Mouse (Mus musculus): ENCODE measurements around the gene Ncbp3.
"Not testable (repeated sequence)": the region's sequence is repeated elsewhere in the genome, so short reads cannot be mapped to it uniquely, and the experiment has no call there.

Gene Ncbp3

DNA sequence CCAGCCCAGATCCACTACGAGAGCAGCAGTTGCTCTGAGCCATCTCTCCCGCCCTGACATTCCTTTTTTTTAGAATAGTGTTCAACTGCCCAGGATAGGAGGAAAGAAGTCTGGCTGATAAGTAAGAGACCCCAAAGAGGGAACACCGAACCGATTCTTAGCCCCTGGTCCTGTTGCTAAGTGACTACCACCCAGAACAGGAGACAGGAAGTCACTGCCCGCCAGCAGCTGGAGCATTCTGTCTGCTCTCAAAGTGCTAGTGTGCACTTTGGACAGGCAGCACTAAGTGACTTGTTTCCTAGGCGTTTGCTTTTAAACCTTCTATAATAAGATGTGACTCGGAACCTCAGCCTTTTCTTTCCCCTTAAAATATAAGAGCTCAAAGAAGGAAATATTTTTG, 37.8 kb downstream of the Ncbp3 start:
- no peak for DNase-seq (ENCODE audit: low read depth, low spot score)

DNA sequence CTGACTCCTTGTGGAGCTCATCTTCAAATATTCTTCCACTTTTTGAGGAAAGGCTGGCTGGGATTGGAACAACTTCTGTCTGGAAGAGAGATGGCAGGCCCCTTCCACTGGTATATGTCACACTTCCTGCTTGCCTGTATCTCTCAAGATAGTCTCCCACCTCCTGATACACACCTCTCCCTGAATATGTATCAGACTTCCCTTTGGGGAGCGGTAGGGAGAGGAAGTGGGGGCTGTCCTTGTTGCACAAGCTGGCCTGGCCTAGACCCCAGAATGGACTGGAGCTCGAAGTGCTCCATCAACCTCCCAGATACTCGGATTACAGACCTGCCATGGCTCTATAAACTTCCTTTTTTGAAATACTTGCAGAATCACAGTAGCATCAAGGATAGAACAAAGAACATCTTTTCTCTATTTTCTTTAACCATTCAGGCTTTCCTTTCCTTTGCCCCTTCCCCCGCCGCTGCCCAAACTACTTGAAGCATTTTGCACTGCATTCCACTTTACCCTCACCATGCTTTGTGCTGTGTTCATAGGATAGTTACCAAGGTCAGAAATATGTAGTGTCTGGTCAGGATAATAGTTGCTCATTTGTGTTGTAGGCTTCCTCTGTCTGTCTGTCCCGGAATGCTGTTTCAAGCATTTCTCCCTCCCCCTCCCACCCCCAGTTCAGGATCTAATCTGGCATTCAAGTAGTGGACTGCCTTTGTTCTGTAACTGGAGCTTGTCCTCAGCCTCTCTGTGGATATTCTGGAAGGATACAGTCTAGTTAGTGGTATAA, 40.3 kb downstream of the Ncbp3 start:
- no peak for DNase-seq (ENCODE audit: low read depth, low spot score)

DNA sequence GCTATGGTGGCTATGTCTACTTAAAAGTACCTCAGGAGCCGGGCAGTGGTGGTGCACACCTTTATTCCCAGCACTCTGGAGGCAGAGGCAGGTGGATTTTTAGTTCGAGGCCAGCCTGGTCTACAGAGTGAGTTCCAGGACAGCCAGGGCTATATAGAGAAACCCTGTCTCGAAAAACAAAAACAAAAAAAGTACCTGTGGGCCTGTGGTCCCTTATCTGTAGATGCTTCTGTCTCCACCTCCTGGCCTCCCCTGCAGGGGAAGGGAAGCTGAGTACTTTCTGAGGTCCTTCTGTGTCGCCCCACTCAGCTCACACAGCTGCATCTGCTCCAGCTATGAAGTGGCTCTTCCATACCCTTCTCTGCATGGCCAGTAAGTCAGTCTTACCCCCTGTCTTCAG, 42.7 kb downstream of the Ncbp3 start, which contains the start of gene Itgae:
TSS of gene Itgae (plus strand) at position 301 of the 400 bp plus-strand sequence.
- no peak for DNase-seq (ENCODE audit: low read depth, low spot score)

DNA sequence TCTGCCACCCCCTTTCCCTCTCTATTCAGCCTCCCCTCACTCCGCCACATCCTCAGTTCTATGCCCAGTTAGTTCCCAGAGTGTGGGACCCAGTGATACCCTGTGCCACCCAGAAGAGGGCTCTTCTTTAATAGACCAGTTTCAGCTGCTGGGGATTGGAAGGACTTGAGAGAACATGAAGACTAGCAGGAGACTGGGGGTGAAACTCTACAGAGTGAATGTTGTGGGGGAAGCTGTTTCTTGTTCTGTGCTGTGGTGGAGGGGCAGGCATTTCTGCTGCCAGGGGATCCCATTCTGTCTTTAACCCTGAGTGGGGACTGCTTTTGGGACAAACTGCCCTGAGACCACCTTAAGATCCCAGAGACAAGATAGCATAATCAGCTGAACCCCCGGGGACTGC, 43.2 kb downstream of the Ncbp3 start:
- DNase-seq (ENCODE audit: low read depth, low spot score): no peak

DNA sequence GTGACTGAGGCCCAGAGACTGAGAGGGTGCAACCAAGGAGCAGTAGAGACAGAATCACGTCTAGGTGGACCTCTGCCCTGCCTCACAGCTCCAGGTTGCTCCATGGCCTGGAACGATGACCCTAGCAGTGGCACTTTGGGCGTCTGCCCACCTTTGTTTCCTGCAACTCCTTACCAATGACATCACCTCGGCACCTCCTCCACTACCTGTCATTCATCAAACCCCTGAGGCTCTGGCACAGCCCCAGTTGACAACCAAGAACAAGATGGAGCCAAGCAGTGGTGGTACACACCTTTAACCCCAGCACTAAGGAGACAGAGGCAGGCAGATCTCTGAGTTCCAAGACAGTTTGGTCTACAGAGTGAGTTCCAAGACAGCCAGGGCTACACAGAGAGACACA, 44.5 kb downstream of the Ncbp3 start:
- DNase-seq (ENCODE audit: low read depth, low spot score): no peak

DNA sequence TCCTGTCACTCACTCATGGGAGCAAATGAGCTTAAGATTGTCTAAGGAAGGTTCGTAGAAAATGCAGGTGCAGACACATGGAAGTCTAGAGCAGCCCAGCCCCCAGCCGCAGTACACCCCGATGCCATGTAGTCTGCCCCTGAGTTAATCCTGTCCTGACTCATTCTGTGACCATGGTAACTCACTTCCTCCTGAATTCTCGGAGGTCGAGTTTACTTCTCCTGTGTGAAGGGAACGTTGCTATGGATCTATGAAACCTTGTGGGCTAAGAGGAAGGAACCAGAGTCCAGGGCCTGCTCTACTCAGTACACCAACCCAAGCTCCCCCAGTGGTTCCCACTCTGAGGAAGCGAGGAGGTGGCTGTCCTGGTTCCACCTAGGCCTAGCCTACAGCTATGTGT, 45.3 kb downstream of the Ncbp3 start:
- DNase-seq (ENCODE audit: low read depth, low spot score): no peak

DNA sequence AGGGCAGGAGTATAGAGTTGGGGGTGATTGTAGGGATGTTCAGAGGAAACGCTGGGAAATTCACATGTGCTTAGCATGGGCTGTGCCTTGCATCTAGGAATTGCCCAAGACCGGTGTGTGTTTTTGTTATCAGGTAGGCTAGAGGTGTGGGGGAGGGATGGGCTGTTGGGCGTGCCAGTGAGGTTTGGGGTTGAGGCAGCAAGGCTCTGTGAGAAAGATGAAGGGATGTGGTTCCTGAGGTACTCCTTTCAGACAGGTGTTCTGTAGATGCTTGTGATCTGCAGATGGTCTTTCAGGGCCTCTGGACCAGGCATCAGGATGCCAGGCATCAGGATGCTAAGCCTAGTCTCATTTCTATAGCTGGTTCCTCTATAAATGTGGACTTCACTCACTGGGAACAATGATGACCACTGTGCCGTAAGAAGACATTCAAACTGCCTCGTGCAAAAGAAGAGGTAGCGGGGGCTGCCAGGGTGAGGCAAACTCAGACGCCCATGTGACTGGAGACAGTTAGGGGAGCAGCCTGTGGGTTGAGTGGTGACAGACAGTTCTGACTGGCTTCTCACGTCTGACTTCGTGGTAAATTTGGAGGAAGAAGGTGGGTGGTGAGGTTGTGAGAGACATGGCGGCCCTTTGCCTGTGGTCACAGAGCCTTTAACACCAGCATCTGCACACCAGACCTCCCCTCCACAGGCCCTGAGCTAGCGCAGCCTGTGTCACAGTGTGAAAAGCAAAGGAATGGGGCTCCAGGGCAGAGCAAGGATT, 46.8 kb downstream of the Ncbp3 start:
- DNase-seq (ENCODE audit: low read depth, low spot score): no peak

DNA sequence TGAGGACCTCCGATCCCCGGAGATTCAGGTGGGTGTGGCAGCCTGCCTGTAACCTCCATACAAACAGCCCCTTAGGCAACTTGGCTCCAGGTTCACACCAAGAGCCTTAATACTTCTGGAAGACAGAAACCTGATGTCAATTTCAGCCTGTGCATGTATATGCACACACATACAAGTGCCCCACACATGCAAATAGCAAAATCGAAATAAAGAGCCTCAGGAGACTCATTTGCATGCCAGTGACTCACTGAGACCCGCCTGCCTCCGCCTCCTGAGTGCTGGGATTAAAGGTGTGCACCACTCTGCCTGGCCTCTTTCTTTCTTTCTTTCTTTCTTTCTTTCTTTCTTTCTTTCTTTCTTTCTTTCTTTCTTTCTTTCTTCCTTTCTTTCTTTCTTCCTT, 51.3 kb downstream of the Ncbp3 start:
- no peak for DNase-seq (ENCODE audit: low read depth, low spot score)

DNA sequence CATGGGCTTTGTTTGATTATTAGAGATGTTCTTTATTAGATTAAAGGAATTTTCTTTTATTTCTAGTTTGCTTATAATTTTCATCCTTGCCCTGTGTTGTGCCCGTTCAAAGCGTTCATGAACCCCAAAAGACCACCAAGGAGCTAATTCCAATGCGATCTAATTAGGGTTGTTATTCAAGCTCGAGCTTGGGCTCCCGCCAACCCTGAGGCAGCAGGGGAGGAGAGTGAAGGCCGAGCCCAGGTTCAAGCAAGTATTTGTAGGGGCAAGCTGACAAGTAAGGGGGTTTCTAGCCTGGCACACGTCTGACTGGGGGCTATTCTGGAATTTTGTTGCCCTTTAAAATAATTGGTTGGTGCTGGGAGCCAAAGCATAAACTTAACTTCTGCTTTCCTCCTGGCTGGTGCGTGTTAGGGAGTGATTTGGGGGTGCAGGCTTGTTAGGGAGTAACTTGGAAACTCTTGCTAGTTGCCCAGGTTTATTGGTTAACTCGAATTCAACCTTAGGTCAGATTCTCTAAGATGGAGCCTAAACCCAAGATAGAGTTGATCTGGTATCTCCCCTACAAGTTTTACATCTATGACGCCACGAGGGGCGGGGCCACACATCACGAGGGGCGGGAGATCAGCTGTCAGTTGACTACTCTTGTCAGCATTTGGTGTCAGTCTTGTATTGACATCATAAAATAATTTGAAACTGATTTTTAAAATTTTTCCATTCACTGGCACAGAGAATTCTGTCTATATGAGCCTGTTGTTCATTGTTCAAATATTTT, 52.6 kb downstream of the Ncbp3 start:
- no peak for DNase-seq (ENCODE audit: low read depth, low spot score)

DNA sequence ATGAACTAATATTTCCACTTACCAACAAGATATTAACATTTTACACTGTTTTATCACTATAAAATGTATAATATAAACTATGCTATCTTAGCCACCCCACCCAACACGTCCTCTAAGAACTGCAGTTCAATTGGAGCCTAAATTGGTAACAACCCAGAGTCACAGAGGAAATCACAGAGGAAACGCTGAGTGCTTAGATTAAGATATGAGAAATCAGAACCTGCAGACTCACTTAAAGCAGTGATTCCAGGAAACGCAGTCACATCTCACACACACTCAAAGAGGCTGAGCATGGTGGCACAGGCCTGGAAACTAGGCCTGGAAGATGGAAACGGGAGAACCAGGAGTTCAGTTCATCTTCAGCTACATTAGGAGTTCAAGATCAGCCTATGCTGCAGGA, 53.7 kb downstream of the Ncbp3 start:
- DNase-seq (ENCODE audit: low read depth, low spot score): no peak

DNA sequence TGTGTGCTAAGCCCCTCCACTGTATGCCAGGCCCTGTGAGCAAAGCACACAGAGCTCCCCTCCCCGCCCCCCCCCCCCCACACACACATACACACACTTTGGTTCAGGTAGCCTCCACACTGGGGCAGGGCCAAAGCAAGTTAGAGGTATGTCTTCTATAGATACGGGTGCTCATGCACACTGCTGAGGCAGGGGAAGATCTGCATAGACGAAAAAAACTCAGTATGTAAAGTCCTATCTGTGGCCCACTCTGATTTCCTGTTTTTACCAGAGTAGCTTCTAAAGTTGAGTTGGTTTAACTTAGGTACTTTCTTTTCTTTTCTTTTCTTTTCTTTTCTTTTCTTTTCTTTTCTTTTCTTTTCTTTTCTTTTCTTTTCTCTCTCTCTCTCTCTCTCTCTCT, 57.7 kb downstream of the Ncbp3 start:
- DNase-seq (ENCODE audit: low read depth, low spot score): no peak

DNA sequence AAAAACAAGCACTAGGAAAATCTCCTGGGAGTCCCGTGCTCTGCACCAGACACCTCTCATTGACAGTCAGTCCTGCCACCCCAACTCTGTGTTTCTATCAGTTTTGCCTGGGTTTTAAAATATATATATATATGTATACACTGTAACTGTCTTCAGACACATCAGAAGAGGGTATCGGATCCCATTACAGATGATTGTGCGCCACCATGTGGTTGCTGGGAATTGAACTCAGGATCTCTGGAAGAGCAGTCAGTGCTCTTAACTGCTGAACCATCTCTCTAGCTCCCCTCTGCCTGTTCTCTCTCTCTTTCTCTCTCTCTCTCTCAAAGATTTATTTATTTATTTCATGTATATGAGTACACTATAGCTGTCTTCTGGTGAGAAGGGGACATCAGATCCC, 59.8 kb downstream of the Ncbp3 start:
- not testable (repeated sequence) for DNase-seq (ENCODE audit: low read depth, low spot score)

DNA sequence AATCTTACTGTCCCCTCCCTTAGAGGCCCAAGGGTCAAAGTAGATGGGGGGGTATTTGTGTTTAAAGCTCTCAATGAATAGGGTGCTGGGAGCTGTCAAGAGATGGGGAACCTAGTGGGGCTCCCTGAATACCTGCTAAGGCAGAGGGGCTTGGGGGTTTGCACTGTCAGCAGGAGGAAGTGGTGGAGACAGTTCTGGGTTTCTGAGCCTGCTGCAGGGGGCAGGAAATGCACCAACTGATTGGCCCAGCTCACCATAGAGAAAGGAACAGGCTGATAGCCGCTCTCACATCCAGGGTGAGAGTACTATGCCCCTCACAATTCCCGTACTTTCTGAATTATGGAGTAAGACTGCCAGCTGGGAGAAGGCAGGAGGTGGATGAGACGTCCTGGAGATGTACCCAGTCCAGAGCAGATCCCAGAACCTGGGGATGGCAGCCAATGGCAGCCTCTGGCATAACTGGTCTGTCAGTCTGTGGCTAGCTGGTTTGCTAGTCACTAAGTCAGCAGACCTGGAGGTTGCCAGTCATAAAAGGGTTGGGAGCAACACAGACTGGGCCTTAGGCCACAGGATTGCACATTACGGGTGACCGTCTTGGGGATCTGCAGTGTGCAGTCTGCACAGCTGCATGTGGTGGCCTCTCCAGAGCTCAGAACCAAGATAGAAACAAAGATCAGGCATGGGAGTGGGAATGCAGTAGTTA, 60.8 kb downstream of the Ncbp3 start:
- no peak for DNase-seq (ENCODE audit: low read depth, low spot score)

DNA sequence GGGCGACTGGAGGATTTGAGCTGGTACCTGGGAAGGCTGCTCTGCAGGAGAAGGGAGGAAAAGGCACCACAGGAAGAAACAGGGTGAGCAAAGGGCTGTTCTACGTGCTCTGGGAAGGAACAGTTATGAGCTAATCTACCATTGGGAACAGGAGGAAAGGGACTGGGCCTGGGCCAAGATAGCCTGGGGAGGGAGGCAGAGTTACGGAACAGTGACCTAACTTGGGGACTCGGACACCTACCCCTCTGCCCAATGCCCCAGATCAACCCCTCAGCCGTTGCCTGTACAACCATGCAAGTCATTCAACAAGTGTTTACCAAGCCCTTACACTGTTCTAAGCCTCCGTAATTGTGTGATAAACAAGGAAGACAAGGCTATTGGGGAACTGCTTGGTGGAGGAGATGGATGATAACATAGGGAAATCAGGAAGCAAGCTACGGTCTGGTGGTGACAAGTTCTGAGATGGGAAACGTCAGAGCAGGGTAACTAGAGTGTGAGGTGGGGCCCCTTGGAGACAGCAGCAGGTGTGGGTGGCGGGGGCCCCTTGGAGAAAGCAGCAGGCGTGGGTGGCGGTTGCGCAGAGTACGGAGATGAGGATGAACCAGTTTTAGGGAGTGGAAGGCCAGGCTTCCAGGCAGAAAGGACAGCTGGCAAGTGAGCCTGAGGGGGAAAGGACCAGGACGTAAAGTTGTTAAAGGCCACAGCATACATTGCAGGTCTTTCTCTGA, 61.5 kb downstream of the Ncbp3 start:
- no peak for DNase-seq (ENCODE audit: low read depth, low spot score)

DNA sequence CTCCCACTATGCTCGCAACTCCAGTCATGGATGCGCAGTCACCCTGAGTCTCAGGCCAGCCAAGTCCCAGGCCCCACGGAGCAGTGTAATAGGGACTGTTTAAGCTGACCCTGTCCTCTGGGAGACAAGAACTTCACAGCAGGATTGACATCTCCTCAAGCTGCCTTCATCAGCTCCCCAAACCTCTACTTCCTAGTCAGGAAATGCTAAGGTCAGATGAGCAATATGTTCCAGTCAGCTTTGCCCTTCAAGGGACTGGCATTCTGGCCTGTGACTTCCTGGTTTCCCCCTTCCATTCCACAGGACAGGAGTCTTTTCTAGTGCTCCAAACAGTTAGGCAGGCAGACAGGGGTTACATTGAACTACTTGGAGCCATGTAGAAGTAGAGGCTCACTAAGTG, 62.4 kb downstream of the Ncbp3 start:
- DNase-seq (ENCODE audit: low read depth, low spot score): no peak

DNA sequence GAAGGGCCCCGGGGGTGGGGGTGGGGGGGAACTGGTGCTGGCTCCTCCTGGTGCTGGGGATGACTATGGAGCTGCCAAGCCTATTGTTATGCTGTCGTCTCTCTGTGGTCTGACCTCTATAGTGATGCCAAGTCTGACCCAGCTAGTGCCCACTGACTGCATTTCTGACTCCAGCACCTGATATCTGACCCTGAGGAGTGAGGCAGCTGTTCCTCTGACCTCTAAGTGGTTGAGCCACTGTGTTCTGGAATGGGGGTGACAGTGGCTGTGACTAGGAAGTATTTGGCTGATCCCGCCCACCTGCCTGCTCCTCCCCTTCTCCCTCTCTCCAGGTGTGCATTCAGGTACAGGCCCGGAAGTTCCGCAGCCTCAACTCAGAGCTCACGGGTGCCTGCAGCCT, 63.8 kb downstream of the Ncbp3 start:
- no peak for DNase-seq (ENCODE audit: low read depth, low spot score)

DNA sequence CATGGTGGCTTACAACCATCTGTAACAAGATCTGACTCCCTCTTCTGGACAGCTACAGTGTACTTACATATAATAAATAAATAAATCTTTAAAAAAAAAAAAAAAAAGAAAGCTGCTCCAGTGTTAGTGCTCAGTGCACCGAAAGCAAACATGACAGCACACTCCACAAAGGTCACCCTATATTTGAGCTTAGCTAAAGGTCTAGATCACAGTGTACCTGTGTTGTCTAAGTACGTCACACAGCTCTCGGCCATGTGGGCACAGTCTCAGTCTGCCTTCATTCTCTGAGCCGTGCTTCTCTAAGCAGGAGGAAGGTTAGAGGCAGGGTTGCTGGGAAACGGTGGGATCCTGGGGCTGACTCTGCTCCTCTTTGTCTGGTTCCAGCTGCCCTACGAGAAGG, 78.9 kb downstream of the Ncbp3 start:
- DNase-seq (ENCODE audit: low read depth, low spot score): no peak

DNA sequence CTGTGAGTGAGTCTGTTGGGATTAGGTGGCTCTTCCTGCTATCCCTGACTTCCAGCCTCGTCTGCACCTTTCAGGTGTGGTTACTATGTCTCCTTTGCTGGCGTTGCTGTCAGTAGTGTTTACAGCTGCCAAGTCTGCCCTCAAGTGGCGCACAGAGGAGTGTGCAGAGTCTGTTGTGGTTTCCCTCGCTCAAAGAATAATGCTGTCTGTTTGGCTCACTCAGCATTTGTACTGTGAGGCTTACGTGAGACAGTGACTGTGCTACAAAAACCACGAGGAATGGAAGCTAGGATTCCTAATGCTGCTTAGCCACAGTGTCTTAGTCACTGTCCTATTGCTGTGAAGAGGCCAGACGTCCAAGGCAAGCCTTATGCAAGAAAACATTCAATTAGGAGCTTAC, 83.4 kb downstream of the Ncbp3 start:
- DNase-seq (ENCODE audit: low read depth, low spot score): no peak

DNA sequence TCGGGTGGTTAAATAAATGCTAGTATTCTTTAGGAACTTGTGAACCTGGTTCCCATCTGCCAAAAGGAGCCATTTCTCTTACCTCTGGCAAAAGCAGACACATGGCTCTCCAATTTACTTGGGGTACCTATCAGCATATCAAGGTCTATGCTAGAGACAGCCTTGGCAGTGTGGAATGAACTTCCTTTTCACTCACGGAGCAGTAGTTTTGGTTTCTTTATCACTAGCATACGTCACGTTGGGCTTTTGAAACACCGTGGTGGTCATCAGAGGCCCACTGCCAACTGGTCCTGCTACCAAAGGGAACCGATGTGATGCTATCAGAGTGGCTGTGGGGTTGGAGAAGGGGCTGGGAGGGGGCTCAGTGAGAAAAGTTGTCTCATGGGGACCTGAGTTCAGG, 85.4 kb downstream of the Ncbp3 start:
- DNase-seq (ENCODE audit: low read depth, low spot score): no peak

DNA sequence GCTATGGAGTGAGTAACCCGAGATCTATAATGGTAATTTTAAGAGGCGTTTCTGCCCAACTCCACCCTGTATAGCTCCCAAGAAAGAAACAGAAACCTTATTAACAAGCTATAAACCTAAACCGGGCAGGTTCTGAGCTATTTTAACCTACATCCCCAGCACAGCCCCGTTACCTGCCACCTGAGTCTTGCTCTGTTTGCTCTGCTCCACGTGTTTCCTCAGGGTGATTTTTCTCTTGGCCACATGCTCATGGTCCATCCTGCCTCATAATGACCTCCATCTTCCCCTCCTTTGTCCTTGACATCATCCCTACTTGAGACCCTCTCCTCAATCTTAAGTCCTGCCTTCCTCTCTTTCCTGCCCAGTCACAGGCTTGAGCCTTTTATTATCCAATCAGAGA, 86.6 kb downstream of the Ncbp3 start:
- no peak for DNase-seq (ENCODE audit: low read depth, low spot score)

DNA sequence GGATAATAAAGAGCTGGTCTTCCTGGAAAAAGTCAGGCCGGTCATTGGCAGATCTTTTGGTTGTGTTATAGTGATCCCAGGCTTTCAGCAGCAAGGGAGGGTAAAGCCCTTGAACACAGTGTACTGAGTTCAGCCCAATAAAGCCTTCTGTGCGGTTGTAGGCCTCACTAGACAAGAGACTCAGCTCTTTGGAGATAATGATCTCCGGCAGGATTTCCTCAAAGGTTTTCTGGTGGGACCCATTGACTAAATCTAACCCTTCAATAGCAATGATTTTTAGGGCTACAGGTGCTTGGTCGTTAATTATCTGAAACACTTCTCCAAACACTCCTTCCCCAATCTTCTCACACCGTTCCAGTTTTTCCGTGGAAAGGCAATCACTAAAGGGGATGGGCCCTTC, 89.0 kb downstream of the Ncbp3 start:
- no peak for DNase-seq (ENCODE audit: low read depth, low spot score)
